Mouse (Mus musculus) C2C12 (cell line): ENCODE results near the gene Spon1. TPM values are rescaled to one million over a fixed set of nuclear protein-coding genes. Genes with fewer than 3 reads are reported as not detected.

Experiments used
- H3K27me3 ChIP-seq: one replicate; pipeline ENCODE4 v1.6.1; 2011; ENCODE audit not compliant: control insufficient read depth, insufficient read depth, insufficient read length
- H3K36me3 ChIP-seq: one replicate; pipeline ENCODE4 v1.6.1; 2011; ENCODE audit not compliant: control insufficient read depth, insufficient read depth
- H3K4me3 ChIP-seq: one replicate; pipeline ENCODE4 v1.5.1; 2011; ENCODE audit warnings: mild to moderate bottlenecking, control low read depth; ENCODE audit not compliant: poor library complexity, insufficient read depth, severe bottlenecking
- H3K79me2 ChIP-seq: one replicate; pipeline ENCODE4 v1.6.1; 2011; ENCODE audit not compliant: control insufficient read depth, insufficient read depth
- H3K79me3 ChIP-seq: one replicate; pipeline ENCODE4 v1.6.1; 2011; ENCODE audit warnings: low read depth, control low read depth
- H3ac ChIP-seq: one replicate; pipeline ENCODE3; 2011; ENCODE audit warnings: low read depth; ENCODE audit not compliant: control insufficient read depth, insufficient read length
- CEBPB ChIP-seq: IDR thresholded peaks from one replicate; pipeline ENCODE4 v1.6.1; 2011; ENCODE audit warnings: low read depth, mild to moderate bottlenecking, control low read depth, moderate library complexity
- CTCF ChIP-seq: IDR thresholded peaks from one replicate; pipeline ENCODE4 v1.5.1; 2011; ENCODE audit not compliant: control insufficient read depth, insufficient read depth, insufficient read length
- FOSL1 ChIP-seq: IDR thresholded peaks from one replicate; pipeline ENCODE4 v1.8.0; 2011; ENCODE audit warnings: mild to moderate bottlenecking, low read length; ENCODE audit not compliant: poor library complexity, insufficient read depth, severe bottlenecking
- MAX ChIP-seq: IDR thresholded peaks from one replicate; pipeline ENCODE4 v1.6.1; 2011; ENCODE audit warnings: mild to moderate bottlenecking, control low read depth
- MYOD1 ChIP-seq: IDR thresholded peaks from one replicate; pipeline ENCODE4 v1.6.1; 2011; ENCODE audit warnings: low read depth; ENCODE audit not compliant: control insufficient read depth, insufficient read length
- MYOG ChIP-seq: IDR thresholded peaks from one replicate; pipeline ENCODE4 v1.6.1; 2011; ENCODE audit not compliant: control insufficient read depth, insufficient read length; ENCODE audit errors: extremely low read depth
- USF1 ChIP-seq: IDR thresholded peaks from one replicate; pipeline ENCODE4 v1.6.1; 2011; ENCODE audit warnings: low read depth, mild to moderate bottlenecking, control low read depth, moderate library complexity
- polyA plus RNA-seq: library from polyadenylated mRNA; unstranded; fragments of >200 nt; fragmentation: generic; extraction: Trizol; gene quantifications from one replicate; pipeline ENCODE4 v1.2.1, GENCODE M21; 2012; ENCODE audit warnings: missing spikeins

Gene Spon1
- polyA plus RNA-seq, 1 experiment = 0.06 TPM

DNA sequence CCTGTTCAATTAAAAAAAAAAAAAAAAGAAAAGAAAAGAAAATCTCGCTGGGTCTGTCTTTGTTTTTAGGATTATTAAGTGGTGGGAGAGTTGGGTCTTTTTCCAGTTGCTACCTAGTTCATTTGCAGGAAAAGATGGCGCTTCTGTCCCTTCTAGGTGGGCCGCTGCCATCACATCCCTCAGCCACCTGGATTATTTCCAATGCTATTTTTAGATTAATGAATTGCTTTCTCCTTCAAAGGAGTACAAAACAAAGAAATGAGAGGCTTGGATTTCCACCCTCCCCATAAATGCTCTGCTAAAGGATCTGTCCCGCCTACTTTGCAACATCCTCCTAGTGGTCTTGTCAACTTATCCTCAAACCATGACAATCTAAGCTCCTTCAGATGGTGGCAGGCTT, 275.6 kb downstream of the Spon1 start:
- Histone ChIP-seq H3ac (no peak overlapping the region), H3K79me3 (no peaks in the 10 kb centered on the region), H3K79me2 (no peaks in the 10 kb centered on the region), H3K4me3 (no peak overlapping the region), H3K36me3 (peaks cover 25% of the 10 kb centered on the region), H3K27me3 (no peaks in the 10 kb centered on the region)
- TF ChIP-seq MYOG = no peak
- TF ChIP-seq MYOD1 = no peak
- TF ChIP-seq MAX = no peak
- TF ChIP-seq USF1 = no peak
- no peak for TF ChIP-seq CTCF
- no peak for TF ChIP-seq FOSL1

- no peak for TF ChIP-seq MAX
- no peak for TF ChIP-seq CTCF
- no peak for TF ChIP-seq CEBPB
- TF ChIP-seq FOSL1 = no peak
- no peak for TF ChIP-seq MYOD1
- TF ChIP-seq USF1 = no peak
- no peak for TF ChIP-seq MYOG
- no peaks in the 10 kb centered on the region for H3K27me3 ChIP-seq
- H3K79me3 ChIP-seq = no peaks in the 10 kb centered on the region
- no peak overlapping the region for H3ac ChIP-seq
- no peak overlapping the region for H3K4me3 ChIP-seq
- peaks cover 43% of the 10 kb centered on the region for H3K36me3 ChIP-seq
- no peaks in the 10 kb centered on the region for H3K79me2 ChIP-seq
Observed at GRCm38 (mm10) chr7:114042973-114043928, 277.5 kb downstream of the Spon1 start.

- Histone ChIP-seq H3K4me3 (no peak overlapping the region), H3K79me3 (no peaks in the 10 kb centered on the region), H3K27me3 (no peaks in the 10 kb centered on the region), H3K79me2 (no peaks in the 10 kb centered on the region), H3K36me3 (peaks cover 50% of the 10 kb centered on the region), H3ac (no peak overlapping the region)
- TF ChIP-seq MYOD1 (no peak), MAX (no peak), CTCF (no peak)
Observed at GRCm38 (mm10) chr7:114043929-114044549, 278.2 kb downstream of the Spon1 start.

DNA sequence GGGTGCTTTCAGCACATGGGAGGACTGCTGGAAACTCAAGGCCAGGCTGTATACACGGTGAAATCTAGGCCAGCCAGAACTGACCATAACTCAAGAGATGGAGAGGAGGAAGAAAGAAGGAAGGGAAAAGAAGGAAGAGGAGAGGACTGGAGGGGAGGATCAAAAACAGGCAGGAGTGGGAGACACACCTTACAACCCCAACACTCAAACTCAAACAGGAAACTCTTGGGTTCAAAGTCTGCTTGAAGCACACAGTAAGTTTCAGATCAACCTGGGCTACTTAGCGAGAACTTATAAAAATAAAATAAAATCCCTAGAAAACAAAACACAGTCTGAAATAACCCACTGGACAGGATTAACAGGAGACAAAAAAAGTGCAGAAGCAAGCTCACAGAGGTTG, 280.0 kb downstream of the Spon1 start:
- Histone ChIP-seq H3ac (no peak overlapping the region), H3K4me3 (no peak overlapping the region), H3K79me3 (no peaks in the 10 kb centered on the region), H3K79me2 (no peaks in the 10 kb centered on the region), H3K36me3 (peaks cover 55% of the 10 kb centered on the region), H3K27me3 (no peaks in the 10 kb centered on the region)
- TF ChIP-seq MYOG (no peak), USF1 (no peak), CEBPB (no peak), FOSL1 (no peak), MYOD1 (no peak), MAX (no peak), CTCF (no peak)

- TF ChIP-seq MYOG = no peak
- no peak for TF ChIP-seq USF1
- no peak for TF ChIP-seq CTCF
- no peaks in the 10 kb centered on the region for H3K27me3 ChIP-seq
- no peak overlapping the region for H3ac ChIP-seq
- H3K4me3 ChIP-seq = no peak overlapping the region
- no peaks in the 10 kb centered on the region for H3K79me2 ChIP-seq
- H3K36me3 ChIP-seq = peaks cover 49% of the 10 kb centered on the region
- peaks cover 2% of the 10 kb centered on the region for H3K79me3 ChIP-seq
Observed at GRCm38 (mm10) chr7:114053720-114054119, 287.9 kb downstream of the Spon1 start.

GRCm38 (mm10) chr7:114058166-114058565, 292.4 kb downstream of the Spon1 start:
- no peak overlapping the region for H3K4me3 ChIP-seq
- H3K79me2 ChIP-seq = peaks cover 30% of the 10 kb centered on the region
- no peak overlapping the region for H3ac ChIP-seq
- peaks cover 28% of the 10 kb centered on the region for H3K36me3 ChIP-seq
- H3K79me3 ChIP-seq = peaks cover 23% of the 10 kb centered on the region
- TF ChIP-seq MYOD1 = no peak
- TF ChIP-seq CEBPB = no peak
- no peak for TF ChIP-seq FOSL1
- TF ChIP-seq MAX = no peak
- TF ChIP-seq CTCF = no peak
- no peak for TF ChIP-seq MYOG
- no peak for TF ChIP-seq USF1
- H3K27me3 ChIP-seq = no peaks in the 10 kb centered on the region
